Mouse (Mus musculus): Measurements from ENCODE around the gene 1700067P10Rik. TPM values are rescaled to one million over a fixed set of nuclear protein-coding genes. Genes with fewer than 3 reads are reported as not detected.

1700067P10Rik gene
- polyA plus RNA-seq, 1 experiment from 2014 or later, result not detected

Other genes starting within 250 kb of the 1700067P10Rik start
- gene Foxp4, start 164.7 kb upstream of the 1700067P10Rik start, polyA plus RNA-seq (2015; fragmentation: Nextera tagmentation; extraction: Ambion mirVana), result 29.1 and 29.6 TPM in 2 replicates
- gene 1700122O11Rik, start 51.0 kb upstream of the 1700067P10Rik start, polyA plus RNA-seq (2015; fragmentation: Nextera tagmentation; extraction: Ambion mirVana), result not detected in 2 replicates
- not detected in 2 replicates for gene 9830107B12Rik, start 56.9 kb downstream of the 1700067P10Rik start, polyA plus RNA-seq (2015; fragmentation: Nextera tagmentation; extraction: Ambion mirVana)
- not detected in 2 replicates for gene A530064D06Rik, start 78.0 kb downstream of the 1700067P10Rik start, polyA plus RNA-seq (2015; fragmentation: Nextera tagmentation; extraction: Ambion mirVana)
- not detected in 2 replicates for gene Trem1, start 143.4 kb downstream of the 1700067P10Rik start, polyA plus RNA-seq (2015; fragmentation: Nextera tagmentation; extraction: Ambion mirVana)
- gene Trem3, start 158.5 kb downstream of the 1700067P10Rik start, polyA plus RNA-seq (2015; fragmentation: Nextera tagmentation; extraction: Ambion mirVana), result not detected in 2 replicates
- not detected in 2 replicates for gene Treml4, start 175.0 kb downstream of the 1700067P10Rik start, polyA plus RNA-seq (2015; fragmentation: Nextera tagmentation; extraction: Ambion mirVana)
- 0.10 TPM in 1 of 2 replicates, not detected in the other for gene Treml2, start 210.2 kb downstream of the 1700067P10Rik start, polyA plus RNA-seq (2015; fragmentation: Nextera tagmentation; extraction: Ambion mirVana)
- gene B430306N03Rik, start 226.8 kb downstream of the 1700067P10Rik start, polyA plus RNA-seq (2015; fragmentation: Nextera tagmentation; extraction: Ambion mirVana), result not detected in 2 replicates